Mouse (Mus musculus) stomach, embryonic 16.5 days (tissue): ENCODE measurements around the gene Dcaf17. TPM values are rescaled to one million over a fixed set of nuclear protein-coding genes. Genes with fewer than 3 reads are reported as not detected.

Experiments used
- ATAC-seq: fragments of 200-750 bp; cut with Nextera tagmentation; 2 replicates; pipeline ENCODE4 v1.8.0; 2017; ENCODE audit warnings: moderate number of reproducible peaks, moderate TSS enrichment; ENCODE audit not compliant: insufficient read depth, low FRiP score
- H3K27ac ChIP-seq: fragments of 300-500 bp; sonication (generic); 2 replicates; pipeline ENCODE4 v1.5.1; 2014; ENCODE audit warnings: low read length
- H3K27me3 ChIP-seq: fragments of 300-500 bp; sonication (generic); 2 replicates; pipeline ENCODE4 v1.6.1; 2014; ENCODE audit warnings: low read length, control low read depth, mixed read lengths; ENCODE audit not compliant: control insufficient read depth, insufficient read depth
- H3K36me3 ChIP-seq: fragments of 300-500 bp; sonication (generic); 2 replicates; pipeline ENCODE4 v1.6.1; 2014; ENCODE audit warnings: low read length; ENCODE audit not compliant: control insufficient read depth, insufficient read depth
- H3K4me1 ChIP-seq: fragments of 300-500 bp; sonication (generic); 2 replicates; pipeline ENCODE4 v1.6.1; 2014; ENCODE audit warnings: low read length, control low read depth, mixed read lengths; ENCODE audit not compliant: control insufficient read depth, insufficient read depth
- H3K4me2 ChIP-seq: fragments of 300-500 bp; sonication (generic); 2 replicates; pipeline ENCODE4 v1.6.1; 2014; ENCODE audit warnings: low read depth, low read length, mixed read lengths
- H3K4me3 ChIP-seq: fragments of 300-500 bp; sonication (generic); replicated peaks from 2 replicates; pipeline ENCODE4 v1.5.1; 2014; ENCODE audit warnings: mild to moderate bottlenecking, low read length
- H3K9ac ChIP-seq: fragments of 300-500 bp; sonication (generic); 2 replicates; pipeline ENCODE4 v1.6.1; 2014; ENCODE audit warnings: low read length
- H3K9me3 ChIP-seq: fragments of 300-500 bp; sonication (generic); replicated peaks from 2 replicates; pipeline ENCODE4 v1.6.1; 2016; ENCODE audit warnings: low read length, control low read depth; ENCODE audit not compliant: control insufficient read depth
- WGBS: fragments of 180-500 bp; shearing (Covaris S2); extraction: QIAGEN DNeasy Blood & Tissue Kit; methylation state at CpG from one replicate; pipeline ENCODE4 v1.1.7; 2014; 5-methylcytosine and 5-hydroxymethylcytosine counted together
- polyA plus RNA-seq: library from polyadenylated mRNA; unstranded; fragments of >200 nt; fragmentation: Nextera tagmentation; extraction: Ambion mirVana; gene quantifications from 2 replicates; pipeline ENCODE4 v1.2.1, GENCODE M21; 2015

Dcaf17 gene
- polyA plus RNA-seq, 1 experiment from 2014 or later: 43.1 TPM

DNA sequence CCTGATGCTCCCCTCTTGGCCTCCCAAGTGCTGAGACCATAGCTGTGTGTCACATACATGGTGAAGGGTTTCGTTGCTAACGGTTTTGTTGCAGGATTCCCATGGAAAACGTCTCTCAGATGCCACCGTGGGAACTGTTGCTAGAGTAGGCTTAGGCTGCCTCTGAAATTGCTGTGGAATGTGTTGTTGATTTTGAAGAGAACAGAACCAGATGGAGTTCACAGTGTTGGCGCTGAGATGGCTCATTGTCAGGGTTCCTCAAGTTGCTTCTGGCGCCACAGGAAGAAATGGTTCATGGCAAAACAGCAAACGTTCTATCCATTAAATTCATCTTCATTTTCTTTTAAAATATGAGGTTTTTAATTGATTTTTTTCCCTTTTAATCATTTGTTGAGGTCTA, 27.3 kb downstream of the Dcaf17 start:
- peak overlapping the region; percentile 75 for H3K27ac ChIP-seq
- H3K27me3 ChIP-seq: no peaks in the 10 kb centered on the region
- H3K4me2 ChIP-seq: no peak overlapping the region
- 90% methylated on average over 7 of the region's 7 CpGs for WGBS
- H3K4me3 ChIP-seq: no peak overlapping the region
- no peaks in the 10 kb centered on the region for H3K9me3 ChIP-seq
- no peak for ATAC-seq
- no peaks in the 10 kb centered on the region for H3K4me1 ChIP-seq
- H3K9ac ChIP-seq: no peak overlapping the region
- H3K36me3 ChIP-seq: peaks cover 8% of the 10 kb centered on the region; the same call in 1 of the 2 replicates

DNA sequence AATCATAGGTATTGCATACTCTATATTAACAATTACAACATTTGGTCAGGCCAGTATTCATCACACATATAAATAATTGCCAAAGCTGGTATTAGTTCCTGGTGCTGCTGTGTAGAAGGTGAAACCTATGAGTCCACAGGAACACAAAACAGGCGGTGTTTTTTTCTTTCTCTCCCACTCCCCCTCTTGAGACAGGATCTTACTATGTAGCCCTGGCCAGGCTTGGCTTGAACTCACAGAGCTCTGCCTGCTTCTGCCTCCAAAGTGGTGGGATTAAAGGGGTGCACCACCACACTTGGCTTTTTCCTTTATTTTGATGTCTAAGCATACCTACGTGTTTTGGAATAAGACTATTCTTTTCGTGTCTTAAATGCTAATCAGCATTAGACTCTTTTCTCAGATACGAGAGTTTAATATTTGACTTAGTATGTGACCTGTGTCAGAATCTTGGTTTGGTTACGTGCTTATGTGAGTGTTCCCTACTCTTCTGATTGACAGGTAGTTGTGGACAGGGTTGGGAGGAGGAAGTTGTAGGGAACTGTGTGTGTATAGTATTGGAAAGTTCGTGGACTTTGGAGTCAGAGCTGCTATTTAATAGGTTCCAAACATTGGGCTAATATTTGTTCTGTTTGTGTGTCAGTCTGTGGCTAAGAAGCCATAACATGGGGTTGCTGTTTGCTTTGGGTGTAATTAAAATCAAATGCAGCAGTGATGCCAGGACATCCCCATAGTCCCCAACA, 28.5 kb downstream of the Dcaf17 start:
- 72% methylated on average over 6 of the region's 6 CpGs for WGBS
- H3K4me2 ChIP-seq: no peak overlapping the region
- peak overlapping the region; percentile 81 for H3K27ac ChIP-seq
- no peaks in the 10 kb centered on the region for H3K9me3 ChIP-seq
- ATAC-seq: peak; percentile 98
- H3K4me1 ChIP-seq: no peaks in the 10 kb centered on the region
- no peaks in the 10 kb centered on the region for H3K27me3 ChIP-seq
- no peak overlapping the region for H3K4me3 ChIP-seq
- peaks cover 10% of the 10 kb centered on the region; the same call in 1 of the 2 replicates for H3K36me3 ChIP-seq
- no peak overlapping the region for H3K9ac ChIP-seq

DNA sequence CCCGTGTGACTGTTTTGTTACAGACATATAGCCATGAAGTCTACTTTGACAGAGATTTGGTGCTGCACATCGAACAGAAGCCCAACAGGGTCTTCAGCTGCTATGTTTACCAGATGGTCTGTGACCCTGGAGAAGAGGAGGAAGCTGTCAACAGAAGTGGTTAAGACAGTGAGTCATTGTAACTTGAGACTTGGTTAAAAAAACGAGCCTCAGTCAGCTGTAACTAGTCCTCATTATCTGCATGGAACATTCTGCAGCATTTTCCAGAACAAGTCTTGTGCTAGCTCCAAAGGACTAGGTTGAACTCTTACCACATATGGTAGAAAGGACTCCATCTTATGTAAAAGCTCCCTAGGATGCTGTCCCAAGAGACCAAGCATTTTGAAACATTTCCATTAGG, 34.6 kb downstream of the Dcaf17 start:
- Histone ChIP-seq H3K27ac (no peak overlapping the region), H3K4me1 (no peaks in the 10 kb centered on the region), H3K27me3 (no peaks in the 10 kb centered on the region), H3K9me3 (no peaks in the 10 kb centered on the region), H3K4me2 (no peak overlapping the region), H3K4me3 (no peak overlapping the region), H3K36me3 (0 out of 2 replicates have a peak, but pooled peaks cover 8% of the 10 kb centered on the region), H3K9ac (no peak overlapping the region)
- ATAC-seq: no peak
- WGBS: 67% methylated on average over 3 of the region's 3 CpGs

DNA sequence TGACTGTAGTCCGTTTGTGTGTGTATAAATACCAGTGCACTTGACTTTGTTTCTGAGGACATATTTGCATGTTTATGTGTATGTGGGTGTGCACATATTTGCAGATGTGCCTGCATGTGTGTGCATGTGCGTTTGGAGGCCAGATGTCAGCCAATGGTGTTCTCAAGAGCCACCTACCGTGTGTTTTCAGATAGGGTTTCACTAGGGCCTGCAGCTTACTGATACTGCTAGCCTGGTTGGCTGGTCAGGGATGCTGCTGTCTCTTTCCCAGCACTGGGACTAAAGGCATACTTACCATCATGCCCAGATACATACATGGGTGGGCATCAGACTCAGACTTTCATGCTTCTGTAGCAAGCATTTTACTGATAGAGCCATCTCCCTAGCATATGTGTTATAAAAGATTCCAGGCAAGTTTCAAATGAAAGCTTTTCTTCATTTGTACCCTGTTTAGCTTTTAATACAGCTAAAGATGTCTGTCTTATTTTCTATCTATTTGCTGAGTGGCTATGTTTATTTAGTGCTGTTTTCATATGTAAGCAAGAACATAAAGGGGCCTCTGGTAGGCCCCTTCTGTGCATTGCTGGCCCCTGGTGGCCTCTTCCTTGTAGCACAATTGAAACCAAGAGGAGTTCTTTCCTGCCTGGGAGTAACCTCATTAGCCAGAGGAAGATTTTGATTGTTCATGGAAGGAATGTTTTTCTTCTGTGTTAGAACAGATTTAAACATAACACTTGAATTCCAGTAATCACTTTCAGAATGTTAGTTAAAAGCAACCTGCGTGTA, 35.7 kb downstream of the Dcaf17 start:
- no peak overlapping the region for H3K4me3 ChIP-seq
- no peaks in the 10 kb centered on the region for H3K4me1 ChIP-seq
- H3K4me2 ChIP-seq: no peak overlapping the region
- 82% methylated on average over 4 of the region's 4 CpGs for WGBS
- H3K9ac ChIP-seq: no peak overlapping the region
- no peaks in the 10 kb centered on the region for H3K27me3 ChIP-seq
- H3K36me3 ChIP-seq: 0 out of 2 replicates have a peak, but pooled peaks cover 8% of the 10 kb centered on the region
- no peak for ATAC-seq
- H3K9me3 ChIP-seq: no peaks in the 10 kb centered on the region
- H3K27ac ChIP-seq: no peak overlapping the region

DNA sequence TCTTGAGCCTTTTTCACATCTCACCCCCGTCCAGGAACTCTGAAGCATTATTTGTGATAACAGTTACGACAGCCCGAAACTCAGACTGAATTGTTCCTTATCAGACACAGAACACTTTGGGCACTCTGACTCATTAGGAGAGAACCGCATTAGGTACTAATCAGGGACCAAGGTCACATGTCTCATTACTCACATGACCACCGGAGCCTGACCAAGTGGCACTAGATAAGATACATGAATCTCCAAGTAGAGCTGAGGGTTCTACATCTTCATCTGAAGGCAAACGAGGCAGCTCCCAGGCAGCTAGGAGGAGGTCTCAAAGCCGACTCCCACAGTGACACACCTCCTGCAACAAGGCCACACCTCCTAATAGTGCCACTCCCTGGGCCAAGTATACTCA, 41.0 kb downstream of the Dcaf17 start:
- Histone ChIP-seq H3K27ac (no peak overlapping the region), H3K4me3 (no peak overlapping the region), H3K27me3 (no peaks in the 10 kb centered on the region), H3K4me2 (no peak overlapping the region), H3K4me1 (no peaks in the 10 kb centered on the region), H3K36me3 (0 out of 2 replicates have a peak, but pooled peaks cover 5% of the 10 kb centered on the region), H3K9me3 (no peaks in the 10 kb centered on the region), H3K9ac (no peak overlapping the region)
- 57% methylated on average over 7 of the region's 7 CpGs for WGBS
- ATAC-seq: peak; percentile 73; the same call in 1 of the 2 replicates

DNA sequence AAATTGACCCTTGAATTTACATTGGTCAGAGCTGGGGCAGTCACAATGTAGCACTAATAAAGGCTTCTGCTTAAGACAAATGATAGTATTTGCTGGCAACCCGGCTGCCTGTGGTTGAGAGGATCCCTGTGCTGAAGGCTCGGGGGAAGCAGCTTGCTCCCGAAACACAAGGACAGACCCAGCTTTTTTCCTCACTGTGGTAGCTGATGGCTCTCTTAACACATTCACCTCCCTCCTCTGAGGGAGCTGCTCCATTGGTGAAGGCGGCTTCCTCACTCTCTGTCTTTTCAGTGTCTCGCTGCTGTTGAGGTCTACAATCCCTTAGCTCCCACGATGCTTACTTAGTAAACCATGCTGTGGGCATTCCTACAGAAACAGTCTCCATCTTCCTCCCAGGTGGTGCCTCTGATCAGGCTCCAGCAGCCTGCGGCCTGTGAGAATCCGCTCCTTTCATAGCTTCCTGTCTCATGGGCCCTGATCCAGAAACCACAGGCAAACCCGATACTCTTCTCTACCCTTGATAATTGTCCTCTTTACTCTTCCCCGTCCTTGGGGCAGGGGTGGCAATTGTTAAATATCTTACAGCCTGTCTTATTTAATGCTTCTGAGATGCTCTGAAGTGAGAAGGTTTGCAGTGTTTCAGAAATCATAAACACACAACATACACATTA, 47.6 kb downstream of the Dcaf17 start:
- H3K4me2 ChIP-seq: no peak overlapping the region
- no peaks in the 10 kb centered on the region for H3K4me1 ChIP-seq
- WGBS: 78% methylated on average over 10 of the region's 10 CpGs
- no peak overlapping the region for H3K4me3 ChIP-seq
- no peaks in the 10 kb centered on the region for H3K9me3 ChIP-seq
- ATAC-seq: no peak
- no peak overlapping the region for H3K9ac ChIP-seq
- H3K36me3 ChIP-seq: no peaks in the 10 kb centered on the region
- H3K27ac ChIP-seq: no peak overlapping the region
- H3K27me3 ChIP-seq: no peaks in the 10 kb centered on the region

DNA sequence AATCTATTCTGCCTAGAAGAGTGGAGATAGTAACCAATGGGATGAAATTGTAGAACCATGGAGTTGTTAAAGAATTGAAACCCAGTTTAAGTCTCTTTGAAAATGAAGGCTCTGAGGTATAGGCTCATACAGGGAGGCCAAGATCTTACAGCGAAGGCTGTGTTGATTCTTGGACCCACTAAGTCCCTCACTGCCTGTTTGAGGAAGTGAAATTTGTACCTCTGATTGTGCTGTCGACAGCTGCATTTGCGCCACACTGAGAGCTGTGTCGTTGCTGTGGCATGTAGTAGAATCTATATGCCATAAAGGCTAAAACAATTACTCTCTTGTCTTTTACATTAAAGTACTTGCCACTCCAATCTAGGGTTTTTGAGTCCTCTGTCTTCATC, 48.2 kb downstream of the Dcaf17 start:
- Histone ChIP-seq H3K4me1 (no peaks in the 10 kb centered on the region), H3K9ac (no peak overlapping the region), H3K4me2 (no peak overlapping the region), H3K9me3 (no peaks in the 10 kb centered on the region), H3K27me3 (no peaks in the 10 kb centered on the region), H3K4me3 (no peak overlapping the region), H3K36me3 (no peaks in the 10 kb centered on the region), H3K27ac (no peak overlapping the region)
- no peak for ATAC-seq
- 77% methylated on average over 4 of the region's 4 CpGs for WGBS

DNA sequence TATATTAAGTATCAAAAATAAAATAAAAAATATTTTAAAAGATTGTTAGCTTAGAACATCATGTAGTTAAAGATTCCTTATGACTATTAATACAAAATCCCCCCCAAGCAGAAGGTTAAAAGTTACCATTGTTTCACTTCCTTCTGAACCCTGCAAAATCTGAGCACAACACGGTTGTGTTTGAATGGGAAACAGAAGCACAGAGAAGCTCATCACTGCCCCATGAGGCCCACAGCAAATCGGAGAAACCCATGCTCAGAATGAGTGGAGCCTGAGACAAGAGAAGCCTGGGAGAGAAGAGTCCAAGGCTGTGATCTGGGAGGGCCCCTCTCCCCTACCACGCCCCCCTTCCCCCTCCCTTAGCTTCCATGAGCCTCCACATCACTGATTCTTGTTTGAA, 49.6 kb downstream of the Dcaf17 start:
- Histone ChIP-seq H3K36me3 (no peaks in the 10 kb centered on the region), H3K4me2 (no peak overlapping the region), H3K9ac (no peak overlapping the region), H3K27me3 (no peaks in the 10 kb centered on the region), H3K4me1 (no peaks in the 10 kb centered on the region), H3K4me3 (no peak overlapping the region), H3K9me3 (no peaks in the 10 kb centered on the region), H3K27ac (no peak overlapping the region)
- WGBS: 56% methylated on average over 3 of the region's 3 CpGs
- no peak for ATAC-seq
